Mouse (Mus musculus): Measurements from ENCODE around the gene Apaf1.

- TF ChIP-seq POLR2A (IDR thresholded peaks at IDR 0.05; ENCODE audit: low read depth, low read length) (no peak), CTCF (IDR thresholded peaks at IDR 0.05; ENCODE audit: borderline replicate concordance, insufficient read depth, low read length) (no peak)
These were observed 11.9 kb upstream of the Apaf1 start for GRCm38 (mm10) chr10:91094251-91095104.
